Mouse (Mus musculus) CD4-positive, CD25-positive, alpha-beta regulatory T cell, adult 2 months (primary cell): ENCODE results near the gene Nos3.

Experiments used
- DNase-seq: peaks from one replicate; pipeline ENCODE4 v3.0.0-alpha.2; 2012; ENCODE audit warnings: low read depth, low spot score

The Nos3 gene

GRCm38 (mm10) chr5:24344477-24345051 lies 20.0 kb upstream of the Nos3 start:
- peak; percentile 80 for DNase-seq

DNA sequence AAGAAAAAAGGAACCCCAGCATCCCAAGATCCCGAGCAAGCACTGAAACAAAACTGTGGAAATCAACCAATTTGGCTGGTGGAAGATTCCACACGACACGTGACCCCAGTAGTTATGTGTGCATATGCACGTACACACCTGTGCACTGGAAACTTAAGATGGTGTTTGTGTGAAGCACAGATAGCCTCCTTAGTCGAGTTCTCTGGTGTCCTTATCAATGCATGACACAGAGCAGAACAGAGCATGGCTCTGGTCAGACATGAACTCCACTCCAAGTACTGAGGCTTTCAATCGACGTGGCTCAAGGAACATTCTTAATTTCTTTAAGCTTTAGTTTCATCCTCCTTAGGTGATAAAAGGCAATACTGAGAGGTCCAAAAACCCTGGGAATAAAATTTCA lies 18.3 kb upstream of the Nos3 start:
- DNase-seq = no peak

DNA sequence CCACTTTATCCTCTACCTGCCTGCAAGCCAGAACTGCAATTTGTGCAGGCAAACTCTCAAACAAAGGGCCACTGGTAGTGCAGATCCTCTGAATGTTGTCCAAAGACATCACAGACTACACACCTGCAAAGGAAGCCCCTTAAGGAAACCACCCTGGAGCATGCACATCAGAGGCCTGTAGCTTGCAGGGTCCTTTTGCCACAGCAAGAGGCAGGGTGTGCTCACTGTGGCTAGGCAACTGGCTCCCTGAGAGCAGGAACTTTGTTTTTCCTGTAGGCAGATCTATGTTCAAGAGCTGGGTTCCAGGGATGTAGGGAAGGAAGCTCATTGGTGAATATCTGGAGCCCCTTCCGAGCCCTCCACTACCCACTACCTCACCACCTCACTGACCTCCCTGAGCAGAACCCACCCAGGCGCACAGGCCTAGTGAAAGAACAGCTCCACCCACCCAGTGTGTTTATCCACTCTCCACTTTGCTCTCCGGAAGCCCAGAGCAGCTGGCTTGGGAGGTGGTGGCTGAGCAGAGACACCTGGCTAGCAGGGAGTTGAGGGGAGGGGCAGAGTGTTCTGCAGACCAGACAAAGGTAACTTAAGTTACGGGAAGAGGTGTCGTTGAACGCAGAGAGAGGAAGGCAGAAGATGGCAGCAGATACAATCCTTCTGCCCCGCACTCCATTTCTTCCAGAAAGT lies 17.3 kb upstream of the Nos3 start:
- DNase-seq = no peak

- peak; percentile 94 for DNase-seq
Measured at GRCm38 (mm10) chr5:24348128-24348527, 16.5 kb upstream of the Nos3 start.

DNA sequence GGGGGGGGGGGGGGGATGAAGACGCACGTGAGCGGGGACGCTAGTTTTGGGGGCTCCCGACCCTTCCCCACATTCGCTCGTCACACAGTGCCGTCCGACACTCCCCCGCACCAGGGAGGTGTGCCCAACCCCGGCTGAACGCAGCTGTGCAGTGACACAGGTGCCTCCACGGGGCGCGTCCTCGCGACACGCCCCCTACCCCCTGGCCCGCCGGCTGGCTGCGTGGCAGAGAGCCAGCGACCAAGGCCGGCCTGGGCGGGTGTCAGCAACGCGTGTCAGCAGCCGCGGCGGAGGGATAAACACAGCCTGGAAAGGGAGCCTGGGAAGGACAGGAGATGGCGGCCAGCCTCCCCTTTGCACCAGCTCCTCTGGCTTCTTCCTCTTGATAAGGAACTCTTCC lies 16.1 kb upstream of the Nos3 start:
- DNase-seq = peak; percentile 64

DNA sequence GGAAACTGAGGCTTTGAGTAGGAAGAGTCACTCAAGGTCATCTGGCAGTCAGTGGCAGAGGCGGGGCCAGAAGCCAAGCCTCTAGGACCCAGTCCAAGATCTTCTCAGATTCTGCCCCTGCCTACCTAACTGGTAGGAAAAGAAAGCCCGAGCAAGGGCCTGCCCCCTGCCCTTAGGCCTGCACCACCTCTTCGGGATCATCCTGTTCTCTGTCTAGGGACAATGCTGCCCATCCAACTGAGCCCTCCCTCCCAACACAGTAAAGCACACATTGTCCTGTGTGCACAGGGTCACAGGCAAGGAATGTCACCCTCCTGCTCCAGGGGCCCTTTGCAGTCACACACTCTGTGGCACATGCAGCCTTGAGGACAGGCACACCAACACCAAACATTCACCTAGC lies 14.5 kb upstream of the Nos3 start:
- DNase-seq = no peak

DNA sequence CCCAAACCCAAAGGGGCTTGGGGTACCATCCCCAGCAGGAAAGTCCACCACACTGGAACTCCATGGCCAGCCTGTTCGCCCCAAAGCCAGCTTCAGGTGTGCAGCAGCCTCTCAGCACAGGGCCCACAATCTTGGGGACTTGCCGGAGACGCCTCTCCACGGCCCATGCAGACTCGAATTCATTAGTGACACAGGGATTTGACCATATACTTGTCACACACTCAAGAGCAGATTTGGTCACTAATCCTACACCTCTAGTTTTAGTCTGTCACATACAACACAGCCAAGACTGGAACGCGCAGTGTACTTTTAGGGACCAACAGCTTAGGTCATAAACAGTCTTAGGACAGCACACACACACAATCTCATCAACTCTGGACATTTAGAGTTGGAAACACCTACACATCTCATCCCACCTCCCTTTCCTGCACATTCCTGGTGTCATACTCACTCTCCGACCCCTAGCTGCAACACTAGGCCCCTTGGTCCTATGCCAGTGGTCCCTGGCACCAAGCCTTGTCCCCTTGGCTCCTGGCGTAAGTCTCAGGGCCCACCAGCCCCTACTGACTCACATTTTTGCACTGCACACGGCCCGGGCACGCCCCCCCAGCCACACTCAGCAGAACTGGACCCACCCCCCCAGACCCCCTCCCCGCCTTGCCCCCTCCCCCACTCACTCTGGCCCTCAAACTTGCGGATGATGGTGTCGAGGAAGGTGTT lies 13.9 kb upstream of the Nos3 start:
- DNase-seq = no peak

- DNase-seq = no peak
Measured at GRCm38 (mm10) chr5:24351278-24351677, 13.3 kb upstream of the Nos3 start, which contains the start of gene Kcnh2. Gene Kcnh2, minus strand, starts transcription at chr5:24351604.

DNA sequence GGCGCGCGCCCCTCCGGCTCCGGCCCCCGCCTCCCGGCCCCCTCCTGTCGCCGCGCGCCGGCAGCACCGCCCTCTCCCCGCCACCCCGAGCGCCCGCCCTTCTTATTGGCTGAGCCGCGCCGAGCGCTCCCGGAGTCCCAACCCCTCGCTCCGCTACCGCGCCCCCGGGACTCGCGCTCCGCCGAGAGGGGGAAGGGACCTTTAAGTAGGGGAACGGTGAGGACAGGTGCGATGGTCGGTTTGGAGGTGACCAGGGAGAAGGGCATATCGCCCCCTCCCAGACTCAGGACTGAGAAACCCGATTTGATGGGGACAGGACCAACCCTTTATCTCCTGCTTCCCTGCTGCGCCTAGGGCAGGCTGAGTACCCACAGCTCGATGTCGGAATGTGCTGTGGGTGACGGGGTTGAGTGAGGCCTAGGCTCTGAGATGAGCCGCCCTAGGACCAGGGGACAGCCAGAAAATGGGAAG lies 12.9 kb upstream of the Nos3 start:
- DNase-seq = peak; percentile 77

GRCm38 (mm10) chr5:24352251-24352859 lies 12.3 kb upstream of the Nos3 start:
- peak; percentile 29 for DNase-seq

DNA sequence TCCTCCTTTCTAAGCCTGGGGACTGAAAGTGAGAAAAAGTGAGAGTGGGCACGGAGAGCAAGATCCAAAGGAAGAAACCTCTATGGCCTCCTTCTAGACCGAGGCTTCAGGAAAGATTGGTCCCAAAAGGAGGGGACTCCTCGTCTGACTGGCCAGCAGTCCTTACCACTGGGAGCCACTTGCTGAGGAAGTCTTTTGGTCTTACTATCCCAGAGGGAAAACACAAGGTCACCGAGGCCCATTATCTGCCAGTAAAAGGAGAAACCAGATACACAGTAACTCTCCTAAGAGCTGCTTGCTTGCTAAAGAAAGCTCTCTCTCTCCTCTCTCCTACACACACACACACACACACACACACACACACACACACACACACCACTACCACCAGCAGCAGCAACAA lies 11.3 kb upstream of the Nos3 start:
- no peak for DNase-seq

- DNase-seq = no peak
Measured at GRCm38 (mm10) chr5:24356764-24357163, 7.8 kb upstream of the Nos3 start.

DNA sequence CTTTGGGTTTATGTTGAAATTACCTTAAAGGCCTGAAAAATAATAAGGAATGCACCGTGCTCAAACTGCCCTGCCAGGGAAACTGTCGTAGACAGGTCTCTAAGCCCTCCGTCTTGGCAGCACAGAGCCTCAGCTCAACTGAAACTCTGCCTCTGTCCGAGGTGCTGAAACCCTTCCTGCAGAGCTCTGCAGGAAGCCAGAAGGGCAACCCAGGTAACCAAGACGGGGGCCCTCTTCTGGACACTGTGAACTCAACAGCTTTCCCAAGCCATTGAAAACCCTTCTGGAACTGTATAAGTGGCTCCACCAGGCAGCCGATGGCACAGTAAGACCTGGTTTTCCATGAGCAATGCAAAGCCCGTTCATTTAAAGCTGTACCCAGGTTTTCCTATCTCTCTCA lies 7.1 kb upstream of the Nos3 start:
- peak; percentile 95 for DNase-seq

GRCm38 (mm10) chr5:24360792-24361454 lies 3.7 kb upstream of the Nos3 start:
- peak; percentile 91 for DNase-seq

DNA sequence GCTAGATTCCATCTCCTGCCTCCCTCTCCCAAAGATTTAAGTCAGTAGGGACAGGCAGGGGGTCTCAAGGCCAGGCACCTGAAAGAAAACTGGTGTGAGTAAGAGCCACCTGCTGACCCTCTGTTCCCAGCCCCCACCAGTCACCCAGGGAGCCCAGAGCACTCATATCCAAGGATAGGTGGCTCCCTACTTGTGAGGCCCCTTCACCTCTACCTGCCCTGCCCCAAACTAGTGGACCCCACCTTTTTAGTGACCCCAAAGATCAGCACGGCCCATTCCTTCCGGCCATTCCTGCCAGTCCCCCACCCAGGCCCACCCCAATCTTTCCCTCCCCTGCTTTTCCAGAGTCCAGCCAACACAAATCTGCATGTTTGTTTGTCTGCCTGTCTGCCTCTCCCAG lies 1.1 kb upstream of the Nos3 start:
- no peak for DNase-seq

DNA sequence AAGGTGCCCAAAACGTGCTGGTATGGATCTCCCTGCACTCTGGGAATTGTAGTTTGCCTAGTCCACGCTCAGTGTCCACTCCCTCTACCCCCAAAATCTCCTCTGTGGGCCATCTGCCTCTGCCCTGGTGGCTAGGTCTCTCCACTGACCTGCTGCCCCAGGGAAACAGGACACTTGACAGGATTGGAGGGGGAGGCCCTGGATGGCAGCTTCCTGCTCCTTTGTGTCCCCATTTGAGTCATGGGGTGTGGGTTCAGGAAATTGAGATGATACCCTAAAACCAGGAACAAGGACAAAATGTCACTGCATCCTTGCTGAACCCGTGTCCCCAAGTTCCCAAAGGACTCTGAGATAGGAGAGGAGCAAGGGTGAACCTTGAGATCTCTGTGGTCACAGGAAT lies 549 bp upstream of the Nos3 start:
- no peak for DNase-seq

- no peak for DNase-seq
Measured at GRCm38 (mm10) chr5:24364963-24365362, 353 bp downstream of the Nos3 start.

- no peak for DNase-seq
Measured at GRCm38 (mm10) chr5:24365528-24365927, 918 bp downstream of the Nos3 start.

GRCm38 (mm10) chr5:24366426-24366825 lies 1.8 kb downstream of the Nos3 start:
- DNase-seq = no peak

DNA sequence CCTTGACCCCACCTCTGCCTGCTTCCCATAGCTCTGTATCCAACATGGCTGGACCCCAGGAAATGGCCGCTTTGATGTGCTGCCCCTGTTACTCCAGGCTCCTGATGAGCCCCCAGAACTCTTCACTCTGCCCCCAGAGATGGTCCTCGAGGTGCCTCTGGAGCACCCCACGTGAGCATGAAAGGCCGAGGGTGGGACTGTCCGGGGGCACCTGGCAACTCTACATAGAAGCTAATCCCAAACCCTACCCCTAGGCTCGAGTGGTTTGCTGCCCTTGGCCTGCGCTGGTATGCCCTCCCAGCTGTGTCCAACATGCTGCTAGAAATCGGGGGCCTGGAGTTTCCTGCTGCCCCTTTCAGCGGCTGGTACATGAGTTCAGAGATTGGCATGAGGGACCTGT lies 5.2 kb downstream of the Nos3 start:
- no peak for DNase-seq

- DNase-seq = no peak
Measured at GRCm38 (mm10) chr5:24373807-24374206, 9.2 kb downstream of the Nos3 start.

DNA sequence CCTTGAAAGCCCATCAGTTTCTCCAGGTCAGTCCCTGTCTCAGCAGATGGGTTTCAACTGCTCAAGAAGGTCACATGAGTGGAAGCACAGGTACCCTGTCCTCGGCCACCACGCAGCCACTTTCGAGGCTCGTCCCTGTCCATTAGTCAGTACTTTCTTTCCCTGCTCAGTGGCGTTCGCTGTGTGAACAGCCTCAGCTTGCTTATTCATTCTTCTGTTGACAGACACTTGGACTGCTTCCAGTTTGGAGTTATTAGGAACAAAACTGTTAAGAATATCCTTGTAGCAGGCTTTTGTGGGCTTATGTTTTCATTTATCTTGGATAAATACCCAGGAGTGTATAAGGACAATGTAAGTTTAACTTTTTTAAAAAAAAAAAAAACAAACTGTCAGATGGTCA lies 9.6 kb downstream of the Nos3 start:
- DNase-seq = no peak
